Mouse (Mus musculus): ENCODE measurements around the gene Fam196b.

DNA sequence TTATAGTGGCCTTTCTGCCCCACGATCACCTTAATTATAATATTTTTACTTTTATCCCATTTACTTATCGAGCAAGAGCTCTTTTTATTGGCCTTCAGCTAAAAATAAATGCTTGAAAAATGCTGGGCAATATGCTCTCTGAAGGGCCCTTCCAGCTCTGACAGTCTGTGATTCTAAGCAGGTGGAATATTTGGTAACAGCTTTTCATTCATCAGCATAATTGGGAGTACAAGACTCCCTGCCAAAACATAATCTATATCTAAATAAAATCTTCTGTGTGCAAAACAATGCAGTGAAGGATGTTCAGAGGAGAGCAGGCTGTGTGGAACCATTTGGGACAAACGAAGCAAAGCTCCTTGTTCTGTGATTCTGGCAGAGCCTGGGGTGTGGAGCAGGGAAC, 23.3 kb upstream of the Fam196b start:
- TF ChIP-seq CTCF (IDR thresholded peaks at IDR 0.05; ENCODE audit: extremely low read depth, insufficient read length, insufficient replicate concordance, low read depth, low read length) (no peak), POLR2A (IDR thresholded peaks at IDR 0.05; ENCODE audit: low read depth, low read length) (no peak)
